Mouse (Mus musculus) heart, postnatal 4 days (tissue): ENCODE results near the gene Bola2. TPM values are rescaled to one million over a fixed set of nuclear protein-coding genes. Genes with fewer than 3 reads are reported as not detected.

Source experiments
- DNase-seq: peaks from one replicate; pipeline ENCODE4 v3.0.0; 2021
- total RNA-seq, 2 experiments: library from RNA; stranded (reverse); gene quantifications; 2 replicates each; pipeline ENCODE4 v1.2.3; 2021

The Bola2 gene
- total RNA-seq, 2 experiments from 2014 or later, result 56.8 to 57.3 TPM

DNA sequence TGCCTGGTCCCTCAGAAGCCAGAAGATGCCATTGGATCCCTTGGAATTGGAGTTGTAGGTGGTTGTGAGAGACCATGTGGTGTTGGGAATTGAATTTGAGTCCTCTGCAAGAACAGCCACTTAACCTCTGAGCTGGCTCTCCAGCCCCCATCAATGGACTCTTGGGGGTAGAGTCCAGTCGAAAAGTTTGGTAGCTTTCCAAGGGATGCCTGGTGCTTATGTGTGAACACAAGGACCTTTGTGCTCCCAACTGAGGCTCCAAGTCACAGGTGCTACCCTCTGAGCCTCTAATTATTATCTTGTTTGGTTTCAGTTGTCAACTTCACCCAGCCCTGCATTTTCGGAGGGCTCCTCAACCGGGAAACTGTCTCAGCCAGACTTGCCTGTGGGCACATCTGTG, 4.5 kb upstream of the Bola2 start:
- DNase-seq, result no peak

DNA sequence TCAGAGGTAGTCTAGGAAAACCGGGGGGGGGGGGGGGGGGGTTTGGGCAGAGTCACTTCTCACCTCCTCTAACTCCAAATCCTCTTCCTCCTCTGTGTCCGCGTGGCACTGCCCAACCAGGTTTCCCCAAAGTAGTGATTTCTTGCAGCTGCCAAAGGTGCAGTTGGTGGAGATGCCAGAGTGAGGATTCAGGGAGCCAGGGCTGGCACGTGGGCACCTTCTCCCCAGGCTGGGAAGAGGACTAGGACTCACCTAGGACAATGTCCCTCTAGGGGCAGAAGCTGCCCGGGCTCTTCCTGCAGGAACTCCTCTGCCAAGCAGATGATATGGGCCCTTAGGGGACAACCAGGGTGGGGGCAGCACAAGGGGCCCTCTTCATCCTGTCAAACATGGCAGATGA, 3.5 kb upstream of the Bola2 start:
- DNase-seq, result no peak

DNA sequence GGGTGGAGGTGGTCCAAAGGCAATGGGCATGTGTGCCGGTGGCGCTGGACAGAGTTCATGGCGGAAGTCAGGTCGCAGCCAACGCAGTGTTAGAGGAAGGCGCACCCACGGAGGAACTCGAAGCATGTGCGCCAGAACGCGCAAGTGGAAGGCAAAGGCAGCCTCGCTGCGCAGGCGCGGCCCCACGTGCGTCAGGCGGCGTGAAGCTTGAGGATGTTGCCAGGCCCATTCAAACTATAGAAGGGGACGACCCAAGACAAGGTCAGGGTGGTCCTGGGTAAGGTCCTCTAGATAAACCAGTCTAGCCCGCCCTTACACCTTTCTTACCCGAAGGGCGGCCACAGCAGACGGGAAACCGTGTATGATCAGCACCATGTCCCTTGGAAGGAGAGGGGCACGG, 2.8 kb upstream of the Bola2 start:
- DNase-seq, result no peak

DNA sequence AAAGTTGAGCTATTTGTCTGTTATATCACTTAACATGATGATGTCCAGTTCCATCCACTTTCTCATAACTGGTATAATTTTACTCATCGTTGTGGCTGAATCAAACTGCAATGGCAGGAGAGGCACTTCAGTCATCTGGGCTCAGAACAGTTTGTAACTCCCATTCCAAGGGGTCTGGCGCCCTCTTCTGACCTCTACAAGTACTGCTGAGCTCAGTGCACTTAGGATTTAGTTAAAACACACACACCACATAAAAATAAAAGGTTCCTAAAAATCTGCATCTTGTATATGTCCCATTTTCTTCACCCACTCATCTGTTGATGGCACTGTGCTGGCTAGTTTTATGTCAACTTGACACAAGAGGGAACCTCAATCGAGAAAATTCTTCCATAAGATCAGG, 1.9 kb upstream of the Bola2 start:
- DNase-seq, result peak; percentile 91

DNA sequence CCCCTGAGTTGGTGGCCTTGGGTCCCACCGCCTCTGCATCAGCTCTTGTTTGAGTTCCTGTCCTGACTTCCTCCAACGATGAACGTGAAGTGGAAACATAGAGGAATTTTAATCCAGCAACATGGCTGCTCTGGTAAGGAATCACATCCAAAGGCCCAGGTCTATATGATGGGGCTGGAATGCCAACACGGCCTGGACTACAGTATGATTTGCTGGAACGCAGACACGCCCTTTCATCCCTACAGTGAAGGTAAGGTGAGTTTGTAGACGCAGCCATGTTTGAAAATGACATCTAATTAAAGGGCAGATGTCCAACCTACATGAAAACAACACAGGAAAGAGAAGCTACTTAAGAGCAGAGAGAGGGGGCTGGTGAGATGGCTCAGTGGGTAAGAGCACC, 1.4 kb upstream of the Bola2 start:
- no peak for DNase-seq

DNA sequence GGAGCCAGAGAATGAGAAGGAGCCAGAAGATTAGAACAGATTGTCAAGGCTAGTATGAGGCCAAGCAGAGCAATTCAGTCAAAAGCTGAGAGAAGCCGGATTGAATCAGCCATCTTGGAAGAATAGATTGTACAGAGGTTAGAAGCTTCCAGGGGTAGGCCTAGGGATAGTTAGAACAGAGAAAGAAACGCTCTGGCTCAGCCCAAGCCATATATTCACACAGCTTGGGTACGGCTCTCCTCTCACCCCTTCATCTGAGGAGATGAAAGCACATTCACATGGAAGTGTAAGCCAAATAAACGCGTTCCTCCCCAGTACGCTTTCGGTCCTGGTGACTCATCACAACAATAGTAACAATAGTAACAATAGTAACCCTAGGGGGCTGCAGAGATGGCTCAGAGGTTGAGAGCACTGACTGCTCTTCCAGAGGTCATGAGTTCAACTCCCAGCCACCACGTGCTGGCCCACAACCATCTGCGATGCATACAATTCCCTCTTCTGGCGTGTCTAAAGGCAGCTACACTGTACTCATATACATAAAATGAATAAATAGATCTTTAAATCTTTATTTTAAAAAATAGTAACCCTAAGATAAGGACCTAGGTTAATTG, 655 bp upstream of the Bola2 start:
- DNase-seq, result no peak

DNA sequence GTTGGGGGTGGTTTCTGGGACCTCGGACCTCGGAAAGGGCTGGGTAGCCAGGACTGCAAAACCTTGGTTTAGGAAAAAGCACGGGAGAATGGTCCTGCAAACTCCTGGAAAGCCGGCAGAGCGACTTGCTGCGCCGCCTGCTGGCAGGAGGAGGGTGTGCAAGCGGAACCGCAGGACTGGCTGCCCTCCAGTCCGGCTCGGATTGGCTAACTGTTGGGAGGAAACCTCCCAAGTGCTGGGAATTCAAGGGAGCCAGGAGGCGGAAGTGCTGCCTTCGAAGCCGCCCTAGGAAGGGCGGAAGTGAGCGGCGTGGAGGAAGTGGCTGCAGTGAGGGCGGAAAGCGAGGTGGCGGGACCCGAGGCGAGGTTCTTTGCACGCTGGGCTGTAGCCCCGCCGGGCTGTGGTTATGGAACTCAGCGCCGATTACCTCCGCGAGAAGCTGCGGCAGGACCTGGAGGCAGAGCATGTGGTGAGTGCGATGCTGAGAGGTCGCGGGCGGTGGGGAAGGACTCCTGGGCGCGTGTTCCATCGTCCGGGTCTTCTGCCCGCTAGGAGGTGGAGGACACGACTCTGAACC, 518 bp downstream of the Bola2 start, which contains the start of gene Slx1b:
TSS of gene Slx1b (minus strand) at position 154 of the 577 bp plus-strand sequence.
- peak; percentile 97 for DNase-seq

DNA sequence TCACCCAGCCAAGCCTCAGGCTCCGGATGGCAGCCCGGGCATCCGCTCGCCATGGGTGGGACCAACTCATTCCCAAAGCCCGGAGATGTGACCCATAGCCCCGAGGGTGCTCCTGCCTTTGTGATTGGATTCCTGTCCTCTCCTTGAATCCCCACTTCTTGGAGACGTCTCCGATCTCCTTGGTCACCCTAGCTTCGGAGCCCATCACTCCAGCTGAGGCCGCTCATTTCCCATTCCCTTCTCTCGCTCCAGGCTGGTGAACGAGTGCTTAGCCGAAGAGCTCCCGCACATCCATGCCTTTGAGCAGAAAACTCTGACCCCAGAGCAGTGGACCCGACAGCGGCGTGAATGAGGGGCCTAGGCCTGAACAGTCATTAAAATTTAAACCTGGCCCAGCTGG, 1.1 kb downstream of the Bola2 start:
- no peak for DNase-seq

DNA sequence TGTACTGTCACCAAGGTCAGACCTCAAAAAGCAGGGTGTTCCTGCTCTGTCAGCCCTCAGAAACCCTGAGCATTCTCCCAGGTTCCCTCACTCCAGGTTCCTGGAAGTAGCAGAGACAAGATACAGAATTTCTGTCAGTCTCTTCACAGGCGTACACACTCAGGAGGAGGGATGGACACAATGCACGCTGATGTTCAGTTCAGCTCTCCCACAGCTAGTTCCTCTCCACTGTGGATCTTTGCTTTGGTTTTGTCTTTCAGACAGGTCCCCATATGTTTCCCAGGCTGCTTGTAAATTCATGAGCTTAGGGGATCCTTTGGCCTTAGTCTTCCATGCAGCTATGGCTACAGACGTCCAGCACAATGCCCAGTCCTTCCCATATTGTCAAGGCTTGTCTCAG, 1.7 kb downstream of the Bola2 start:
- DNase-seq, result no peak

DNA sequence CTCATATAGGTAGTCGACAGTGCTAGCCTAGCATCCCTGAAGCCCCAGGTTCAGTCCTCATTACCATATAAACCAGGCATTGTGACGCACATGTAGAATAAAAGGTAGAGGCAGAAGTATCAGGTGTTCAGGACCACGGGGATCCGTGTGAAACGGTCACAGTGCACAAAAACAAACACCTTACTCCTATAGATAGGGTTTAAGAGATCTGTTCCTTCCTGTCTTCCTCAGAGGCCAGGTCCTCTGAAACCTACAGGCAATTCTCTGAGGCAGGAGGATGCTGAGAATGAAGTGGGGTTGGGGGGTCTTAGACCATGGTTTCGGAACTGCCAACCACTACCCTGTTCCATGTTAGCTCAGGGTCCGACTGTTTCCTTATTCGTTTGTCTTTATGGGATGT, 2.6 kb downstream of the Bola2 start:
- no peak for DNase-seq

DNA sequence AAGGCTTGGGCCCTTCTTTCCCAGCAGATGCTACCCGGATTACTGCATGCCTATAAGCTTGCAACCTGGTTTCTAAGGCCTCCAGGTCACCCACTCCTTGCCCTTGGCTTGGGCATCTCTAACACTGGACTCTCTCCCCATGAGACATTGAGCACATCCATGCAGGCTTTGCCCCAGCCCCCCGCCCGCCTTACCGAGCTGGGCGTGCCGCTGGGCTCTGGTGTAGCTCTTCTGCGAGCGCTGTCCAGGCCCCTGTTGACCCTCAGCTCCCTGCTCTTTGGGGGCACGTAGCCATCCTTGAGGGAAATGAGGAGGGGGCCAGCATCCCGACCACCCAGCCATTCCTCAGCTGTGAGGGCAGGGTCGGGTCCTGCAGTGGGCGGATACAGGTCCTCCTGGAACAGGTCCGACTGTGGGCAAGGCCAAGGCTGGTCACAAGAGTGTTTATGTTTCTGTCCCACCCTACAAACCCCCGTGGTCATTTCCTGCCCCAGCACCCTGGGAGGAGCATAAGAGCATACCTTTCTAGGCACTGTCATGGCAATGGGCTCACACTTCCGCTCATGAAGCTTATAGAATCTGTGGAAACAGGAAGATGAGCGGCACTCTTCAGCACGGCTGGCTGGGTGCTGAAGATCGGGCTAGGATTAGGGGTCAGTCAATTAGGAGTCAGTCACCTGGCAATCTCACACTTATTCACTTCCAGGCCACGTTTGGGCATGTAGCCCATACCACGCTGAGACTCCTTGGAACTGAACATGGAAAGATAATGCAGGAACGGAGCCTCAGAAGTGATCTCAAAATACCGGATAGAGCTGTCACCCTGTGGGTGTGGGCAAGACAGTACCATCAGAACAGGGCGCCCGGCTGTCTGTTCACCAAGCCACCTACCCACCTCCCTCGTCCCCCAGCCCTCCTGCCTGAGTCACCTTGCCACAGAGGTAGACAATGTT, 5.1 kb downstream of the Bola2 start:
- DNase-seq, result no peak

DNA sequence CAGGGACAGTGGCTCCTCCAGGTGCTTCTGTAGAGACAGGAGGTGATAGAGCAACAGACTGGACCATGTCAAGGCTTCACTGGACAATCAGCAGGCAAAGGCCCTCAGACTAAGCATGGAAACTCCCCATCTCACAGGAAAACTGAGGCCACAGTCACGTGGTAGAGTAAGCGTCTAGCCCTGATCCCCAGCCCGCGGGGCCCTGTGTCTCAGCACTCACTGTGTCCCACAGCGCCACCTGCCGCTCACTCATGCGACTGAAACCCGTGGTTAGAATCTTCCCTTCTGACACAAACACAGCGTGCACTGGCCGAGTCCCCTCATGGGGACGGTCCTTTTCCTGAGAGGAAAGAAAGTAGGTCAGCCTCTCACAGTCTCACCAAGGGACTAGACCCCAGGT, 5.9 kb downstream of the Bola2 start:
- peak; percentile 93 for DNase-seq

DNA sequence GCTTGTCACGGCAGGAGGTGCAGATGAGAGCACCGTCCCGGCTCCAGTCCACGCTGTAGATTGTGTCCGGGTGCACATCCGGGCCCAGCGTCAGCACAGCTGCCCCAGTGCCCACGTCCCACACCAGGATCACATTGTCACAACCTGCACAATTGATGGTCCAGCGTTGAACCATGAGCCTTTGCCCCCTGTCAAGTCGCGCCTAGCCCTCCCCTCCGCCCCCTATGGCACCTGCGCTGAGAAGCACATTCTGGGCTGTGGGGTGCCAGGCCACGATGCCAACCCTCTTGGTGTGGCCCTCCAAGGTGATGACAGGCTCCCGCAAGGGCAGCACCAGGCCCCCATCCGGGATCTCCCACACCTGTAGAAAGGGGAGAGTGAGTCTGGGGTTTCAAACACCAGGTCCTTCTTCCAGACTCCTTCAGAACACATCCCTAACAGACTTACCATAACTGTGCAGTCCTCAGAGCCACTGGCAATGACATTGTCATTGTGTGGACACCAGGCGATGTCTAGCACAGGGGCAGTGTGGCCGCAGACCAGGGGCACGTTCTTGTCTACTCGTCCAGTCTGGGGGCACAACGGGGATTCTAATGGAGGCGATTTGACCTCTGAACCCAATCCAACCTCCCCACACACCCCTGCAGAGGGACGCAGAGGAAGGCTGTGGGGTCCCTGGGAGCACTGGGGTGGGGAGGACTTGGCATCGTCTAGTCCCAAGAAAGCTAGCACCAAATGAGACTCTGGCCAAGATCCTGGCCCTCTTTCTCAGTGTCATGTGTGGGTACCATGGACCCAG, 6.6 kb downstream of the Bola2 start:
- DNase-seq, result no peak

DNA sequence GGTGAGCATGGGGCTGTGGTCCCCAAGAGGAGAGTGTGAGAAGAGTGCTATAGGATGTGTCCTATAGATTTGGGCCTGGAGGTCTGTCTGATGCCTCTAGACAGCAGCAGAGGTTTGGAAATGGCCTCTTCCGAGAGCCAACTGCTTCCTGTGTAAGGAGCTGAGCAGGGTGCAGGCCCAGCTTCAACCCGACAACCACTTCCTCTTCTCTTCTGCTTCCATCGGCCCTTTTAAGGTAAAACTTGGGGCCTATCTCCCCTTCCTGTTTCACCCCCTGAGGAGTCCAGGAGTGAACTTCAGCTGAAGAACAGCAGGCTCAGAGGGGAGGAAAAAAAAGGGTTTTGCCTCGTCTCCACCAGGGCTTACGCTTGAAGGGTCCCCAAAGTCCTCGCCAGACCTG, 7.2 kb downstream of the Bola2 start:
- DNase-seq, result no peak

DNA sequence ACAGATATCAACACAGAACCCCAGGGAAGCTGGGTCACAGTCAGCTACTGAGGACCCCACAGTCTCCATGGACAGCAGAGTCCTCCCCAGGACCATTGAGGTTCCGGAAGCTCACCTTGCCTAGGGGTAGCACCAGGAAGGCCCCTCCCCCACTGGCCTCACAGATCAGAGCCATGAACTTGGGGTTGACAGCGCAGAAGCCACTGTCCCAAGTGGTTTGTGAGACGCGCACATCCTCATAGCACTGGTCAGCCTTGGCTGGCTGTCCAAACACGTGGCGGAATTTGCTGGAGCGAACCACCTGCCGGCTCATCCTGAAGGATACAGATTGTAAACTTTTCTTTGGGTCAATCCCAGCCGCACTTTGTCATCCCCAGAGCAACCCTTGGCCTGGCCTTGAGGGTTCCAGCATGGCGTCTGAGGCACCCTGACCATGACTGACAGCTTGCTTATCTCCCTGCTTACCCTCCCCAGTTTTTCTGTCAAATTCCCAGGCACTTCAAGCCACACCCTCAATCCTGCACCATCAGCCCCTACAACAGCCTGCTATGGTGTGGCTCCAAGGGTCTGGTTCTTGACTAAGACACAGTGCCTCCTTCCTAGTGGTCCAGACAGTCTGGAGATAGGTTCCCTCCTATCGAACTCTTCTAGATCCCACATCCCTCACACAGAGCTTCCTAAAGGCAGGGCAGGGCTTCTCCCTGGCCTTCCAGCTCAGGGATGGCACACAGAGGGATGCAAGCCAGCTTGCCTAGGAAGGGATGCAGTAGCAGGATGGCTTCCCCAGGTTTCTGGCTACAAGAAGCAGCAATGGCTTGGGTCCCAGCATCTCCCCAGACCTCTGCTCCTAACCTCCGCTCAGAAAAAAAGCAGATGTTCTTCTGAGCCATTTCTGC, 7.9 kb downstream of the Bola2 start:
- DNase-seq, result no peak

DNA sequence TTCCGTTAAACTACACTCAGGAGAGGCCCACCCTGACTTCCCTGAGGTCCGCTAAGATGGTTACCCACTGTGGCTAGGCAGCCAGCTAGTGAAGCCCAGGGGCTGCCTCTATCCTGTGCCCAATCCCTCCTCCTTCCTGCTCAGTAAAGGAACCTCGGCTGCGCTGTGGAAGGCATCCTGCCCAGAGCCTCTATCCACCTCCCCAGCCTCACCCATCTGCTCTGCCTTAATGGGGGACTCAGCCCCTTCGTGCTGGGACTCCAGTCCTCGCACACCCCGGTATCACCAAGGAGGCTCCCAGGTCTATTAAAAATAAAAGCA, 8.5 kb downstream of the Bola2 start:
- DNase-seq, result no peak

DNA sequence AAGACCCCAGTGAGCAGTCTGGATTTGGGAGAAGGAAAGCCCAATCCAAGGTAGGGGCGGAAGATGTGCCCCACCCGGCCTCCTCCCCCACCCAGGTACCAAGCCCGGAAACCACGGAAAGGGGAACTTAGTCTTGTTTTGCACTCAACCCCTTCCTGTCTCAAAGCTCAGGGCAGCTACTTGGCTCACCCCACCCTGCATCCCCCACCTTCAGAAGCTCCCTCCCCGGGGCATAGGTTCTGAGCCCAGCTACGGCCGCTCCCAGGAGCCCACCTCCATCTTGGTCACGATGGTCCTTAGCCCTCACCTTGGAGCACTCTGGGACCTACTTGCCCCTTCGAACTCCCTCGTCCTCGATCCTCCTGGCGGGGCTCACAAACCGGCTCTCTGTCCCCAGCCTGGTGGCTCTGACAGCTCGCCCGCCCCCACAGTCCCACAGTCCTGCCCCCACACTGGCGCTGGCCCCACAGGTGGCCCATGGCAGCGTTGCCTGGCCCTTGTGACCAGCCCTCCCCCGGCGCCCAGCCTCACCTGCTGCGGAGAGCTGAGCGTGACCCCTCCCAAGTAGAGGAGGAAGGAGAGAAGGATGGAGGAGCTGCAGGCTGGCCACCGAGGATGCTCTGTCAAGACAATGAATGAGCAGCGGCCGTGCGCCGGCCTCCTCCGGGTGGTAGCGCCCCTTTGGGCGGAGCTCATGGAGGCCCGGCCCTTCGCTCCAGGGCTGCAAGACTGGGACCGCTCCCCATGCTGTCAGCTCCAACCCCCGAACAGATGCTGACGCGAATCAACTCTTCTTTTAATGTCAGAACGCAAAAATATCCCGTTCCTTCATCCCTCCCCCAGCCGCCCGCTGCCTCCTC, 9.2 kb downstream of the Bola2 start:
- DNase-seq, result peak; percentile 72

DNA sequence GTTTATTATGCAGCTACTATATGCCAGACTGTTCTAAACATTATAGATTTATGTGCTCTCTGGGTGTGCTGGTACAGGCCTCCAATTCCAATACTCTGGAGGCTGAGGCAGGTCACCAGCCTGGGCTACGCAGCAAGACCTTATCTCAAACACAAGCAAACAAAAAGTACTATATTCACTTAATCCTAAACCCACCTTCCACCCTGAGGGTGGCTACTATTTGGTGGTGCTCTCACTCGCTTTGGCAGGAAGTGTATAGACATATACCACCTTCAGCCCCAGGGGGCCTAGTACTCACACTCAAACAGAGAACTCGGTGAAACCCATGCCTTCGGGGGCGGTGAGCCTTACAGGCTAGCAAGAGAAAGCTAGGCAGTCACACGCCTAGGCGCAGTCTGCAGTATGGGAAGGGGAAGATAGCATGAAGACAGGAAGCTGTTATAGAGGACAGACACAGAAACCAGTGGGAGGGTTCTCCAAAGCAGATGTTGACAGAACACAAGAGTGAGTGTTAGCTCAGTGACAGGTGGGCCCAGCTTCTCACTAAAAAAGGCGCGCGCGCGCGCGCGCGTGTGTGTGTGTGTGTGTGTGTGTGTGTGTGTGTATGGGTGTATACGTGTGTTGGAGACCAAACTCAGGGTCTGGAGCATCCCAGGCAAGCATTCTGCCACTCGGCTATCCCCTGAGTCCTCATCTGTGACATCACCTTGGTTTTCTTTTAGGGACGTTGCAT, 12.4 kb downstream of the Bola2 start, which contains the start of gene Coro1a:
TSS of gene Coro1a (minus strand) at position 346 of the 733 bp plus-strand sequence.
- no peak for DNase-seq

DNA sequence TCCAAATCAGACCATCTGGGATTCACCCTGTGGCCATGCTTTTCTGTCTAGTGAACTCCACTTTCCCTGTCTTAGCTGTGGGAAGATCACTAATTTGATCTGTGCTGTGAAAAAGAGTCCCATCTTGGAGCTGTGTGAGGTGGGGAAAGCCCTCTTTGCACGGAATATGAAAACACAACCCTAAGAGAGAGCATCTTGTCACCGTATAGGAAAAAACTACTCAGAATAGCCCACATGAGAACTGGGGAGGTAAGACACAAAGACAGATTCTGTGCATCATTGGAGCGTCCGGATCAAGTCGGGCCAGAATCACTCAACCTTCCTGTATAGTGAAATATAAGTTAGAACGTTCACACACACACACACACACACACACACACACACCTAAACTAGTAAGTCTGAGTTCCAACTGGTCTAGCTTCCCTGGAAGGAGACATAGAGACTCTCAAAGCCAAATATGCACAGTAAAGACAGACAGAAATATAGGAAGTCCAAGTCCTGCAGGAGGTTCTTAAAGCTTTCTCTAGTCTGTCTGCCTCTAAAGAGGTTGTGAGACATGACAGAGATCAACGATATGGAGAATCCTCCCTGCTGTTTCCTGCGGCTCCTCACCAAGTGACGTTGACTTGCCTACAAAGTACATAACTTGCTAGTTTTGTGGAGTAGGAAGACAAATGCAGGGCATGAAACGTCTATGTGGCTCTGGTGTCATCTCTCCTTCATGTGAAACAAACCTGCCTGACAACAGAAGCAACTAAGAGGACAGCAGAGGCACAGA, 13.2 kb downstream of the Bola2 start:
- DNase-seq, result no peak
